Mouse (Mus musculus) forebrain, embryonic 15.5 days (tissue): ENCODE results near the gene Fpr-rs3. TPM values are rescaled to one million over a fixed set of nuclear protein-coding genes. Genes with fewer than 3 reads are reported as not detected.

Source experiments
- ATAC-seq: fragments of 200-750 bp; cut with Nextera tagmentation; replicated peaks from 2 replicates; pipeline ENCODE4 v1.8.0; 2017; ENCODE audit warnings: mild to moderate bottlenecking, moderate TSS enrichment, moderate library complexity
- H3K27ac ChIP-seq: fragments of 300-500 bp; sonication (generic); replicated peaks from 2 replicates; pipeline ENCODE4 v1.5.1; 2015; ENCODE audit warnings: mild to moderate bottlenecking, inconsistent platforms
- H3K27me3 ChIP-seq: fragments of 300-500 bp; sonication (generic); 2 replicates; pipeline ENCODE4 v1.6.1; 2015; ENCODE audit warnings: inconsistent platforms
- H3K36me3 ChIP-seq: fragments of 300-500 bp; sonication (generic); 2 replicates; pipeline ENCODE4 v1.6.1; 2015; ENCODE audit warnings: mild to moderate bottlenecking, inconsistent platforms
- H3K4me1 ChIP-seq: fragments of 300-500 bp; sonication (generic); 2 replicates; pipeline ENCODE4 v1.6.1; 2015; ENCODE audit warnings: inconsistent platforms
- H3K4me2 ChIP-seq: fragments of 300-500 bp; sonication (generic); replicated peaks from 2 replicates; pipeline ENCODE4 v1.6.1; 2015; ENCODE audit warnings: mild to moderate bottlenecking, inconsistent platforms
- H3K4me3 ChIP-seq: fragments of 300-500 bp; sonication (generic); 2 replicates; pipeline ENCODE4 v1.5.1; 2015; ENCODE audit warnings: mild to moderate bottlenecking, inconsistent platforms
- H3K9ac ChIP-seq: fragments of 300-500 bp; sonication (generic); replicated peaks from 2 replicates; pipeline ENCODE4 v1.6.1; 2015; ENCODE audit warnings: mild to moderate bottlenecking, inconsistent platforms
- H3K9me3 ChIP-seq: fragments of 300-500 bp; sonication (generic); 2 replicates; pipeline ENCODE4 v1.6.1; 2016; ENCODE audit warnings: inconsistent platforms
- WGBS: fragments of 180-500 bp; shearing (Covaris S2); methylation state at CpG from one replicate; pipeline ENCODE4 v1.1.7; 2015; ENCODE audit warnings: mixed read lengths; 5-methylcytosine and 5-hydroxymethylcytosine counted together
- polyA plus RNA-seq: library from polyadenylated mRNA; unstranded; fragments of >200 nt; fragmentation: Nextera tagmentation; extraction: Ambion mirVana; gene quantifications from 2 replicates; pipeline ENCODE4 v1.2.1, GENCODE M21; 2015

The Fpr-rs3 gene
- not detected in 2 replicates for polyA plus RNA-seq

DNA sequence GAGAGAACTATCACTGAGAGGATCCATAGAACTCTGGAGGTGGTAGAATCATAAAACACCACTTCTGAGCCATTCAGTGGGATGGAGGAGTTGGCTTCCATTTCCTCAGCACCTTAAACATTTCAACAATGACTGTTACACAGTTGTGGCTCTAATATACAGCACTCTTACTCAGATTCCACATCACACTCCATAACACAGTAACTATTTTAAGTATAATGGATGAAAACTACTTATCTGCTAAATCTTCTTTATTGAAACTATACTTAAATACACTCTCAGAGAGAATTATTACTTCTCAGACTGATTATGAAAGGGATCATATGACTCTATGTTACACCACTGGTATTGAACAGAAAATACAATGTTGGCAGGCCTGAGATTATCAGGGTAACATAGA is at the start of gene Fpr-rs3:
TSS of gene Fpr-rs3 (minus strand) at position 101 of the 400 bp plus-strand sequence.
- Histone ChIP-seq H3K4me1 (no peaks in the 10 kb centered on the region), H3K27me3 (no peaks in the 10 kb centered on the region), H3K4me3 (no peak within 1 kb of the TSS), H3K27ac (no peak within 1 kb of the TSS), H3K9ac (no peak within 1 kb of the TSS), H3K4me2 (no peak within 1 kb of the TSS), H3K9me3 (0 out of 2 replicates have a peak, but pooled peaks cover 5% of the 10 kb centered on the region), H3K36me3 (no peaks in the 10 kb centered on the region)
- no peak for ATAC-seq

DNA sequence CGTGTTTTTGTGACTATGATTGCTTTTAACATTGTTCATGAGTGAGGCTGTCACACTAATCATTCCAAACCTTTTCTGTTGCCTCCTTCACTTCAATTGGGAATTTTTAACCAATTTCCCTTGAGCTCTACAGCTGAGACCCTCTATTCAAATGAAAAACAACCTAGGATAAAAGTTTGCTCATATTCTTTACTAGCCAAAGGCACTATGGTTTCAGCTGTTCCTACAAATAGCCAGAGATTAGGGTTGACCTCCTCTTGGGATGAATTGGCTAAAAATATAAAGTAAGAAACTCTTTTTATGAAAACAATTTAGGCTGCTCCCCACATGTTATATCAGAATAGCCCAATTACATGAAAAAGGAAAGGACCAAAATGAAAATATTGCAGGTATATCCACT is 28.4 kb downstream of the Fpr-rs3 start, which contains the start of gene Vmn2r110:
TSS of gene Vmn2r110 (minus strand) at position 101 of the 400 bp plus-strand sequence.
- Histone ChIP-seq H3K9ac (no peak within 1 kb of the TSS), H3K4me2 (no peak within 1 kb of the TSS), H3K27me3 (no peaks in the 10 kb centered on the region), H3K36me3 (no peaks in the 10 kb centered on the region), H3K4me3 (no peak within 1 kb of the TSS), H3K9me3 (peaks cover 8% of the 10 kb centered on the region), H3K4me1 (no peaks in the 10 kb centered on the region), H3K27ac (no peak within 1 kb of the TSS)
- no peak for ATAC-seq
- 37% methylated on average over 1 of the region's 1 CpGs for WGBS

Other genes with a start within 250 kb of the Fpr-rs3 start
- not detected in 2 replicates for gene Vmn1r224, start 210.7 kb downstream of the Fpr-rs3 start, polyA plus RNA-seq
- gene Vmn2r108, start 143.5 kb downstream of the Fpr-rs3 start, polyA plus RNA-seq, result not detected in 2 replicates
- not detected in 2 replicates for gene Vmn1r225, start 126.7 kb downstream of the Fpr-rs3 start, polyA plus RNA-seq
- gene Vmn2r109, start 60.1 kb downstream of the Fpr-rs3 start, polyA plus RNA-seq, result not detected in 2 replicates
- gene Vmn2r110, start 28.5 kb downstream of the Fpr-rs3 start, polyA plus RNA-seq, result 0.04 TPM in 1 of 2 replicates, not detected in the other
- not detected in 2 replicates for gene Vmn1r226, start 58.0 kb upstream of the Fpr-rs3 start, polyA plus RNA-seq
- gene Vmn1r227, start 105.0 kb upstream of the Fpr-rs3 start, polyA plus RNA-seq, result not detected in 2 replicates
- gene Vmn1r228, start 161.3 kb upstream of the Fpr-rs3 start, polyA plus RNA-seq, result not detected in 2 replicates
- gene Vmn1r229, start 186.7 kb upstream of the Fpr-rs3 start, polyA plus RNA-seq, result not detected in 2 replicates
- not detected in 2 replicates for gene Vmn1r230, start 215.6 kb upstream of the Fpr-rs3 start, polyA plus RNA-seq